Mouse (Mus musculus) intestine, embryonic 15.5 days (tissue): ENCODE data around the gene Ywhaq. TPM values are rescaled to one million over a fixed set of nuclear protein-coding genes. Genes with fewer than 3 reads are reported as not detected.

Experiments
- ATAC-seq: fragments of 200-750 bp; cut with Nextera tagmentation; 2 replicates; pipeline ENCODE4 v1.8.0; 2017; ENCODE audit warnings: moderate TSS enrichment, moderate library complexity
- H3K27ac ChIP-seq: fragments of 300-500 bp; sonication (generic); 2 replicates; pipeline ENCODE4 v1.5.1; 2015; ENCODE audit warnings: mild to moderate bottlenecking, inconsistent platforms
- H3K27me3 ChIP-seq: fragments of 300-500 bp; sonication (generic); replicated peaks from 2 replicates; pipeline ENCODE4 v1.6.1; 2015; ENCODE audit warnings: inconsistent platforms
- H3K36me3 ChIP-seq: fragments of 300-500 bp; sonication (generic); 2 replicates; pipeline ENCODE4 v1.6.1; 2015; ENCODE audit warnings: inconsistent platforms
- H3K4me1 ChIP-seq: fragments of 300-500 bp; sonication (generic); replicated peaks from 2 replicates; pipeline ENCODE4 v1.6.1; 2015; ENCODE audit warnings: inconsistent platforms
- H3K4me2 ChIP-seq: fragments of 300-500 bp; sonication (generic); replicated peaks from 2 replicates; pipeline ENCODE4 v1.6.1; 2015; ENCODE audit warnings: mild to moderate bottlenecking, inconsistent platforms
- H3K4me3 ChIP-seq: fragments of 300-500 bp; sonication (generic); replicated peaks from 2 replicates; pipeline ENCODE4 v1.5.1; 2015; ENCODE audit warnings: inconsistent platforms
- H3K9ac ChIP-seq: fragments of 300-500 bp; sonication (generic); 2 replicates; pipeline ENCODE4 v1.6.1; 2015; ENCODE audit warnings: inconsistent platforms
- H3K9me3 ChIP-seq: fragments of 300-500 bp; sonication (generic); 2 replicates; pipeline ENCODE4 v1.6.1; 2016; ENCODE audit warnings: inconsistent platforms
- WGBS: fragments of 180-500 bp; shearing (Covaris S2); methylation state at CpG from one replicate; pipeline ENCODE4 v1.1.7; 2015; 5-methylcytosine and 5-hydroxymethylcytosine counted together
- polyA plus RNA-seq: library from polyadenylated mRNA; unstranded; fragments of >200 nt; fragmentation: Nextera tagmentation; extraction: Ambion mirVana; gene quantifications from 2 replicates; pipeline ENCODE4 v1.2.1, GENCODE M21; 2015

The Ywhaq gene
- 578 and 671 TPM in 2 replicates for polyA plus RNA-seq

DNA sequence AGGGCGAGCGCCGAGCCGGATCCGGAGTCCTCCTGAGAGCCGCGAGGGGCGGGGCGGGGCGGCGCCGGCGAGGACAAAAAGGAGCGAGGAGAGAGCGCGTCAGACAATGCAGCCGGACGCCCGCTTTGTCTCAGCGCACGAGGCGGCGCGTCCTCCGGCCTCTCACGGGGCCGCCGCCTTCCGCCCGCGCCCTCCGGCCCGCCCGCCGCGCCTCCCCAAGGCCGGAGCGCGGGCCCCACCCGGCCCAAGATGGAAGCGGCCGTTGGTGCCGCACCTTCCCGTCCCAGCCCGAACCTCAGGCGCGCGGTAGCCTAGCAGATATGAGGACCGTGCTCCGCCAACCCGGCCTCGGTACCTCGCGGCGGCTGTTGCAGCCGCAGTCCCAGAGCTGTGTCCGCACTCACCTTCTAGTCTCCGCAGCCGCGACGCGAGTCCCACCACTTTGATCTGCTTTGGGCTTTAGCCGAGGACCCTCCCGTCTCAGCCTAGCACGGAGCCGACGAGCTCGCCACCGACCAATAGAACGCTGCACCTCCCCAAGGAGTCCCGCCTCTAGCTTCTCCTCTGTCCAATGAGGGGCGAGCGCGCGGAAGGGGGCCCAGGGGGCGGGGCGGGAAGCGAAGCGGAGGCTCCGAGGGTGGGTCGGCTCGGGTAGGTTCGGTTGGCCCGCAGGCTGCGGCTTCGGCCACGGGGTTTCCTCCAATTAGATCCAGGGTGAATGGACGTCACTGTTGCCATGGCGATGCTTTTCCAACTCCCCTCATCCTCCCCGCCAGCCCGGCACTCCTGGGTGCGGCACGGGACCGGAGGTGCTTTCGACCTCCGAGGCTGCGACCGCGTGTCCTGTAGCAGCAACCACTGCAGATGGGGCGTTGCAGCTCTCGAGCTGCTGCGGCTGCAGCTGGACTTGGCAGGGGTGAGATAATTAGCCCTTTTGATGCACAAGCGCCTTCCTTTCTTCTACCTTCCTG is at the start of gene Ywhaq:
TSS of gene Ywhaq (minus strand) at position 538 of the 971 bp plus-strand sequence.
- H3K9ac ChIP-seq: peak within 1 kb of the TSS; percentile 91
- H3K36me3 ChIP-seq: peaks cover 13% of the 10 kb centered on the region
- under 1% methylated on average over 101 of the region's 103 CpGs for WGBS
- peak within 1 kb of the TSS; percentile 100 for H3K27ac ChIP-seq
- H3K4me2 ChIP-seq: peak within 1 kb of the TSS; percentile 65
- H3K9me3 ChIP-seq: no peaks in the 10 kb centered on the region
- H3K27me3 ChIP-seq: no peaks in the 10 kb centered on the region
- H3K4me3 ChIP-seq: peak within 1 kb of the TSS; percentile 90
- peak; percentile 99 for ATAC-seq
- H3K4me1 ChIP-seq: peaks cover 4% of the 10 kb centered on the region

DNA sequence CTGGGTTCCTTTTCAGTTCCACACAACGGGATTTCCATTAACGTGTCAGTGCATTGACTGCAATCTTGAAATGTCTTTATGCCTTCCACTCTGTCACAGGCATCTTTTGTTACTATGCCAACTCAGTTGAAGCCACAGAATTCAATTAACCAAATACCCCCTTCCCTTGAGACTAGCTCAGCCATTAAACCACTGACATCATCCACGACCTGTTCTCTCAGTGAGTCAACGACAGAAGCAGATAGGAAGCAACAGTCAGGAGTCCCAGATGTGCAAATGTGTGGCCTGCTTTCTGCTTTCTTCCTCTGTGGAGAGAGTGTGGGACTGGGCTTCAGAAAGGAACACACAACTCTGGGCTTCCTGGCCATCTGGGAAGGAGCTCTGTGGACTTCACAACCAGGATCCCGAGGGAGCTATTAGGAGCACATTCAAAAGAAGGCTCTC is 46.0 kb upstream of the Ywhaq start:
- Histone ChIP-seq H3K9me3 (no peaks in the 10 kb centered on the region), H3K9ac (no peak overlapping the region), H3K4me1 (no peaks in the 10 kb centered on the region), H3K27ac (no peak overlapping the region), H3K27me3 (no peaks in the 10 kb centered on the region), H3K36me3 (no peaks in the 10 kb centered on the region), H3K4me3 (no peak overlapping the region), H3K4me2 (no peak overlapping the region)
- ATAC-seq: no peak
- 53% methylated on average over 5 of the region's 5 CpGs for WGBS

DNA sequence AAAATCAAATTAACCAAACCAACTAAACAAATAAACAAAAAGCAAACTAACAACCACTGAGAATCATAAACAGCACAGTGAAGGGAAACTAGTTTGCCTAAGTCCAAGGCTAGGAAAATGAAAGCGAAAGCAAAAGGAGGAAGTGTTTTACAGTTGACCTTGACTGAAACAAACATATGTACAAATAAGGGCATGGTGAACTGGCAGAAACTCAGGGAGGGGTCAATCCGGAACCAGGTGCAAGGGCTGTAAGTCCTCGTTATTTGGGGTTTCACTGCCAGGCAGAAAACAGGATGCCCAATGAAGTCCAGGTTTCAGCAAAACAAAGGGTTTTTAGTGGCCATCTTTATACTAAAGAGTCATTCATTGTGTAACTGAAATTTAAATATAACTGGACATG is 45.2 kb upstream of the Ywhaq start:
- no peaks in the 10 kb centered on the region for H3K4me1 ChIP-seq
- 71% methylated on average over 3 of the region's 3 CpGs for WGBS
- H3K27ac ChIP-seq: no peak overlapping the region
- H3K36me3 ChIP-seq: no peaks in the 10 kb centered on the region
- H3K27me3 ChIP-seq: no peaks in the 10 kb centered on the region
- no peak overlapping the region for H3K4me2 ChIP-seq
- no peak overlapping the region for H3K9ac ChIP-seq
- H3K4me3 ChIP-seq: no peak overlapping the region
- no peak; the same call in 1 of the 2 replicates for ATAC-seq
- H3K9me3 ChIP-seq: no peaks in the 10 kb centered on the region

DNA sequence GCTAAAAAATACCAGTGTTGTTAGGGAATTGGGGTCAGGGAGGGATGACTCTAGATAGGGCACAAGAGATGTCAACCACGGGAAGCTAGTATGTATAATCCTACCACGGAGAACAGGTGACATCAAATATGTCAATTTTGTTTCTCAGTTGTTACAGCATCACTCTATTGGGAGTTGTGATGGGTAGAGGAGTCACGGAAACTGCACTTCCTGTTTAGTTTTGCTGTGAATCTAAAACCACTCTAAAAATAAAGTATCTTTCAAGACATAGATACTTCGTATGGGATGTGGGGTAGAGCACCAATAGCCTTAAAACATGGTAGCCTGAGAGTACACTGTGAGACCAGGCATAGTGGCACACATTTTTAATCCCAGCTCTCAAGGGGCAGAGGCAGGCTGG is 42.2 kb upstream of the Ywhaq start:
- Histone ChIP-seq H3K4me1 (no peaks in the 10 kb centered on the region), H3K4me2 (no peak overlapping the region), H3K9ac (no peak overlapping the region), H3K4me3 (no peak overlapping the region), H3K36me3 (no peaks in the 10 kb centered on the region), H3K9me3 (no peaks in the 10 kb centered on the region), H3K27me3 (no peaks in the 10 kb centered on the region), H3K27ac (no peak overlapping the region)
- 81% methylated on average over 4 of the region's 4 CpGs for WGBS
- ATAC-seq: no peak

DNA sequence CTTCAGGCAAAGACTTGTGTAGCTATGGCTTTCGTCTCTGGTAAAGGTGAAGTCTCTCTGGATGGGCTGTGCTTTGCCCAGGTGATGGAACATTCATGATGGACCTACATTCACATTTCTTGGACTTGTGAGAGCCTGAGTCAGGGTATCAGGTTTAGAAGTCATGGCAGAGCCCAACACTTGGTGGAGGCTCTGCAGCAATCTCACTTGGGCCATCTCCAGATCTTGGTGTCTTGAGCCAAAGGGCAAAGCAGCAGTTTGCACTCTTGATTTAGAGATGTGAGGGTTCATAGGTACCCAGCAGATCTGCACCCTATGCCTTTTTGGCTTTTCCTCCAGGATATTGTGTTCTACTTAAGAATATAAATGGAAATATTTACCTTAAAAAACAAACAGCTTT is 38.6 kb upstream of the Ywhaq start:
- H3K4me2 ChIP-seq: no peak overlapping the region
- H3K27me3 ChIP-seq: no peaks in the 10 kb centered on the region
- 95% methylated on average over 1 of the region's 1 CpGs for WGBS
- no peak overlapping the region for H3K27ac ChIP-seq
- no peaks in the 10 kb centered on the region for H3K36me3 ChIP-seq
- no peak overlapping the region for H3K4me3 ChIP-seq
- no peaks in the 10 kb centered on the region for H3K9me3 ChIP-seq
- H3K4me1 ChIP-seq: no peaks in the 10 kb centered on the region
- ATAC-seq: no peak
- H3K9ac ChIP-seq: no peak overlapping the region

DNA sequence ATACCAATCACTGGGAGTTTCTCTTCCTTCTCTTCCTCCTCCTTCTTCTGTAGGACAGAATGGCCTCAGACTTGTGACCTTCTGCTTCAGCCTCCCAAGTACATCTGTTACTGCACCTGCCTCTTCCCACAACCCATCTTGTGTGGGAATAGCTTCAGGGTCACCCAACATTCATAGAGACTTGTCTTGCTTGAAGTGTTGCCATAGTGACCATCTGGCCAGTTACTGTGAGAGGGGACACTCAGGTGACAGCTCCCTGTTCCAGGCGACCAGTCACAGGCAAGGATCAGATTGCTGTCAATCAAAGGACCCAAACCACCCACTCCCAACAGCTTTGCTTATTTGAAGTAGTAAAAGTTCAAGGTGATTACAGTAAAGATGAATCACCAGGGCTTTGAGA is 34.3 kb upstream of the Ywhaq start:
- 18% methylated on average over 1 of the region's 1 CpGs for WGBS
- Histone ChIP-seq H3K9me3 (no peaks in the 10 kb centered on the region), H3K9ac (no peak overlapping the region), H3K27me3 (no peaks in the 10 kb centered on the region), H3K4me2 (no peak overlapping the region), H3K36me3 (no peaks in the 10 kb centered on the region), H3K27ac (no peak overlapping the region), H3K4me1 (no peaks in the 10 kb centered on the region), H3K4me3 (no peak overlapping the region)
- ATAC-seq: peak; percentile 49; the same call in 1 of the 2 replicates

DNA sequence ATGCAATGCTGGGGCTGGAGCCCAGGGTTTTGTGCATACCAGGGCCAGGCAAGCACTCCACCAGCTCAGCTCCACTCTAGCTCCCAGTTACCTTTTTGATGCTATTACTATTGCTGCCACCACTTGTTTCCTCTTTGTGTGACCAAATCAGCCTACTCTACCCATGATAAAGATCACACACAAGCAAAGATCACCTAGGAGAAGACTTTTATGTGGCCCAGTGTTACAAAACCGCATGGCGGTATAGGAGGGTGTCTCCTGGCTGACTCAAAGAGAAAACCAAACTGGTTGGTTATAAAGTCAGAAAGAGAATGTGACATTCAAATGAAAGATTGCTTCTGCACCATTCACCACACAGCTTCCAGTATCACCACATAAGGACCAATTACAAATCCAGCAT is 33.9 kb upstream of the Ywhaq start:
- ATAC-seq: no peak
- Histone ChIP-seq H3K36me3 (no peaks in the 10 kb centered on the region), H3K4me3 (no peak overlapping the region), H3K4me1 (no peaks in the 10 kb centered on the region), H3K27ac (no peak overlapping the region), H3K9me3 (no peaks in the 10 kb centered on the region), H3K27me3 (no peaks in the 10 kb centered on the region), H3K4me2 (no peak overlapping the region), H3K9ac (no peak overlapping the region)
- 89% methylated on average over 2 of the region's 2 CpGs for WGBS

DNA sequence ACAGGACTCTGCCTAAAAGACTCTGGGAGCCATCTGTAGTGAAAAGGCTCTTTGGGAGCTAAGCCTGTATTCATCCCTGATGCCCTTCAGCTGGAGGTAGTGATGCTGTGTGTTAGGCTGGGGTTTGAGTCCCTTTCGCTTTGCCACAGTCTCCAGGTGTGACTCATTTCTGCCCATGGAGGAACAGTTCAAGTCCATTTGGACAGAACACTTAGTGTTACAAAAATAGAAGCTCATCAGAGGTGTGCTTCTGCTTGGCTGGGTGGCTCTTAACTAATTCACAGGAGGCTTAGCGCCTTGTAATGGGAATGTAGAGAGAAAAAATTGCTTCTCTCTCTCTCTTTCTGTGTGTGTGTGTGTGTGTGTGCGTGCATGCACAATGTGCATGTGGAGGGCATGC is 26.3 kb upstream of the Ywhaq start:
- Histone ChIP-seq H3K4me1 (no peaks in the 10 kb centered on the region), H3K36me3 (no peaks in the 10 kb centered on the region), H3K27me3 (no peaks in the 10 kb centered on the region), H3K9me3 (no peaks in the 10 kb centered on the region), H3K9ac (no peak overlapping the region), H3K4me2 (no peak overlapping the region), H3K27ac (no peak overlapping the region), H3K4me3 (no peak overlapping the region)
- no peak for ATAC-seq
- 98% methylated on average over 3 of the region's 3 CpGs for WGBS

DNA sequence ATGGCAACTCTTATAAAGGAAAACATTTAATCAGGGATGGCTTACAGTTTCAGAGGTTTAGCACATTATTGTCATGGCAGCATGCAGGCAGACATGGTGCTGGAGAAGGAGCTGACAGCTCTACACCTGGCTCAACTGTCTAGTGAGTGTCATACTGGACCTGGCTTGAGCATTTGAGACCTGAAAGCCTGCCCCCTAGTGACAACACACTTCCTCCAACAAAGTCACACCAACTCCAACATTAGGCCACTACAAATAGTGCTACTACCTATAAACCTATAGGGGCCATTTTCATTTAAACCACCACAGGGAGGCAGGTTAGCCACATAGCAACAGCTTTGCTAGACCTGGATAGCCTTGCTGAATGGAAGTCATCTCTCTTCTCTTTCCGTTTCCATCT is 24.4 kb upstream of the Ywhaq start:
- Histone ChIP-seq H3K4me1 (no peaks in the 10 kb centered on the region), H3K27me3 (no peaks in the 10 kb centered on the region), H3K4me3 (no peak overlapping the region), H3K9ac (no peak overlapping the region), H3K9me3 (no peaks in the 10 kb centered on the region), H3K4me2 (no peak overlapping the region), H3K36me3 (no peaks in the 10 kb centered on the region), H3K27ac (no peak overlapping the region)
- 94% methylated on average over 1 of the region's 1 CpGs for WGBS
- ATAC-seq: no peak

DNA sequence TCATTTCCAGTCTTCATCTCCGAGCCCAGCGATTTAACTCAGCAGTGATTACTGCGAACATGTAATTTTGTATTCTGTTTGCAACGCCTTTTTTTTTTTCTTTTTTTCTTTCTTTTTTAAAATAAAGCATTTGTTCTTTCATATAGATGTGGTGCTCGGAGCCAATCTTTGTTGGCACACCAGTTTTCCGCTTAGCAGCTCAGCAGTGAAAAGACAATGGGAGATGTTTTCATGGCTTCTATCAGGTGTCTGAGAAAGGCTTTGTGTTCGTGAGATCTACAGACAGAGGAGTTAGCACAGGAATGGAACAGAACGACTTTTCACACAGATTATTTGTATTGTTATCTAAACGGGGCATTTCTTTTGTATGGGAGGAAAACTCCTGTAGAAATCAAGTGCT is 22.0 kb upstream of the Ywhaq start:
- Histone ChIP-seq H3K4me2 (no peak overlapping the region), H3K9ac (no peak overlapping the region), H3K36me3 (no peaks in the 10 kb centered on the region), H3K27me3 (no peaks in the 10 kb centered on the region), H3K27ac (no peak overlapping the region), H3K4me1 (no peaks in the 10 kb centered on the region), H3K4me3 (no peak overlapping the region), H3K9me3 (no peaks in the 10 kb centered on the region)
- no peak for ATAC-seq
- WGBS: 74% methylated on average over 9 of the region's 9 CpGs

DNA sequence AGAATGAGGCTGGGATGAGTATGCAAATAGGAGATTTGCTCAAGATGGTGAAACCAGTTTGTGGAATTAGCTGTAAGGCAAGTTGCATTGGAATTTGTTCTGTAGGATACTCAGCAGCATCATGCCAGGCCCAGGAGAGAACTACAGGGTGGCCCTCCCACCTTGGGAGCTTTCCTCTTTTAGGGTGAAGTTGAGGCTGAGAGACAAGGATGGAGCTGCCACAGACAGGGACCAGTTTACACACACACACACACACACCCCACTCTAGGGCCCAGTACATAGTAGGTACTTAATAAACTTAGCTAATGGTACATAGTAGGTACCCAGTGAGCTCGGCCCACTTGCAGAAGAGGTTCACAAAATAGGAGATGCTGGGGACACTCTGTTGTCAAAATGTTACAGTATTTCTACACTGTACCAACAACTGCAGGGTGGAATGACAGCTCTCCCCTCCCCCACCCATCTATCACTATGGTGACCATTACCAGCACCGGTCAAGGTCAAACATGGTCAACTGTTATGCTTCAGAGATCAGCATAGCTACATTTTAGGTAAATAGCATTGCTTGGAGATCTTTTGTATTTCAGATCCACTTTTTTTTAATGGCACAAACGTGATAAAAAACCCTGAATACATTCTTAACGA is 21.4 kb upstream of the Ywhaq start:
- H3K9me3 ChIP-seq: no peaks in the 10 kb centered on the region
- no peak overlapping the region for H3K4me3 ChIP-seq
- ATAC-seq: no peak
- H3K27me3 ChIP-seq: no peaks in the 10 kb centered on the region
- no peak overlapping the region for H3K27ac ChIP-seq
- WGBS: 73% methylated on average over 4 of the region's 4 CpGs
- no peak overlapping the region for H3K9ac ChIP-seq
- H3K36me3 ChIP-seq: no peaks in the 10 kb centered on the region
- no peak overlapping the region for H3K4me2 ChIP-seq
- H3K4me1 ChIP-seq: no peaks in the 10 kb centered on the region

DNA sequence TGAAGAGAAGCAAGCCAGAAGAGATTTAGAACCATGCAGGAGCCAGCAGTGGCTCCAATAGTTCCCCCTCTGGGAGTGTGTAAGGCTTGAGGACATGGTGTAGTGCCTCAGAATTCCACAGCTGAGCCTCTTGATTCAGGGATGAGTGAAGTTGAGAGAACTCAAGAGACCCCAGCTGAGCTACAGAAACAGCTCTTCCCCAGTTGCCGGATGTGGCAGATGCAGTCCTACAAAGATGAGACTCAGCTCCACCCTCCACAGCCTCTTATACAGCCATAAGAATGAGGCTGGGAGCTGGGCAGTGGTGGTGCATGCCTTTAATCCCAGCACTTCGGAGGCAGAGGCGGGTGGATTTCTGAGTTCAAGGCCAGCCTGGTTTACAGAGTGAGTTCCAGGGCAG is 20.9 kb upstream of the Ywhaq start:
- Histone ChIP-seq H3K4me3 (no peak overlapping the region), H3K4me1 (no peaks in the 10 kb centered on the region), H3K27ac (no peak overlapping the region), H3K4me2 (no peak overlapping the region), H3K9ac (no peak overlapping the region), H3K36me3 (no peaks in the 10 kb centered on the region), H3K27me3 (no peaks in the 10 kb centered on the region), H3K9me3 (no peaks in the 10 kb centered on the region)
- WGBS: 79% methylated on average over 3 of the region's 3 CpGs
- no peak for ATAC-seq
